17 mouse cellular contexts compared by ENCODE assay signal in genomic region chr7:63933905-63934304, GRCm38 (mm10). TPM values are rescaled to one million over a fixed set of nuclear protein-coding genes. Genes with fewer than 3 reads are reported as not detected.
DNase-seq lines count a peak whose midpoint lies in the region; ATAC-seq and TF ChIP-seq lines count a peak whose summit lies in the region.
"Had no signal": no experiment of that assay in that cellular context is flagged by ENCODE, and none has a peak within 500 bp of the region (broad histone marks: within the 10 kb centered on the region; RNA-seq: fewer than 3 reads in every experiment).

No protein-coding gene starts in this region.

- peak; percentile 5; the same call in 1 of the 2 replicates for ATAC-seq in liver, embryonic 13.5 days (ENCODE audit: low read depth)
- ATAC-seq in kidney, embryonic 14.5 days (ENCODE audit: low FRiP score, low TSS enrichment) = no peak
- ATAC-seq: CD4-positive, CD25-positive, alpha-beta regulatory T cell, adult 4 months; forebrain, embryonic 14.5 days; intestine, embryonic 15.5 days had no signal

- no peak for TF ChIP-seq CTCF in gastrocnemius, adult 2 months (IDR thresholded peaks at IDR 0.05)
- no peak for TF ChIP-seq CTCF in spleen, adult 2 months (IDR thresholded peaks at IDR 0.05; ENCODE audit: extremely low read depth, insufficient read depth, insufficient read length, insufficient replicate concordance)

- H3K27ac ChIP-seq in gastrocnemius, adult 2 months = peak overlapping the region; percentile 100
- peak overlapping the region; percentile 6; the same call in 1 of the 2 replicates for H3K27ac ChIP-seq in spleen, adult 2 months (ENCODE audit: insufficient read depth, low read length)
- H3K27ac ChIP-seq in liver, embryonic 13.5 days = peak overlapping the region; percentile 95
- H3K27ac ChIP-seq in kidney, embryonic 14.5 days (ENCODE audit: low read depth, low read length) = no peak overlapping the region
- H3K27ac ChIP-seq: intestine, embryonic 15.5 days; limb, embryonic 10.5 days had no signal

- H3K4me3 ChIP-seq in gastrocnemius, adult 2 months = peak overlapping the region; percentile 95
- H3K4me3 ChIP-seq in spleen, adult 2 months (ENCODE audit: extremely low read depth, insufficient read depth, insufficient read length) = no peak overlapping the region
- H3K4me3 ChIP-seq in liver, embryonic 13.5 days (replicated peaks) = no peak overlapping the region; the same call in 1 of the 2 replicates
- H3K4me3 ChIP-seq in kidney, embryonic 14.5 days (ENCODE audit: low read length) = no peak overlapping the region
- H3K4me3 ChIP-seq: intestine, embryonic 15.5 days; limb, embryonic 10.5 days had no signal

- H3K27me3 ChIP-seq in spleen, adult 2 months (ENCODE audit: control insufficient read depth, insufficient read depth, low read length) = no peaks in the 10 kb centered on the region
- H3K27me3 ChIP-seq in liver, embryonic 13.5 days = no peaks in the 10 kb centered on the region
- no peaks in the 10 kb centered on the region for H3K27me3 ChIP-seq in kidney, embryonic 14.5 days (ENCODE audit: control insufficient read depth, insufficient read depth, low read length)
- H3K27me3 ChIP-seq: intestine, embryonic 15.5 days had no signal

- no peak for TF ChIP-seq POLR2A in spleen, adult 2 months (IDR thresholded peaks at IDR 0.05; ENCODE audit: low read depth, low read length)

- peak overlapping the region; percentile 100 for H3K4me2 ChIP-seq in liver, embryonic 13.5 days
- no peak overlapping the region for H3K4me2 ChIP-seq in kidney, embryonic 14.5 days (replicated peaks; ENCODE audit: low read depth, low read length)
- H3K4me2 ChIP-seq: intestine, embryonic 15.5 days had no signal

- 61% methylated on average over 6 of the region's 6 CpGs for WGBS in spleen, adult 2 months
- WGBS in liver, embryonic 13.5 days (ENCODE audit: insufficient replicate concordance) = 25% methylated on average over 6 of the region's 6 CpGs
- 90% methylated on average over 6 of the region's 6 CpGs for WGBS in kidney, embryonic 14.5 days

- DNase-seq in gastrocnemius, adult 2 months = no peak
- no peak for DNase-seq in gastrocnemius, adult 8-10 months (ENCODE audit: low spot score in 2 of 2)
- no peak for DNase-seq in spleen, adult 2 months (ENCODE audit: low read depth in 1 of 2, low spot score in 2 of 2)
- DNase-seq in spleen, postnatal 10 days (ENCODE audit: low spot score in 2 of 2) = no peak
- DNase-seq in liver, embryonic 13.5 days = peak; percentile 63
- no peak for DNase-seq in frontal cortex, postnatal 10 days (ENCODE audit: low spot score in 2 of 2)
- no peak for DNase-seq in adrenal gland, postnatal 14 days
- DNase-seq: lung, postnatal 4 days; thymus, postnatal 36 days had no signal

- no peaks in the 10 kb centered on the region for H3K36me3 ChIP-seq in spleen, adult 2 months (ENCODE audit: control insufficient read depth, insufficient read depth, low read length)
- H3K36me3 ChIP-seq in liver, embryonic 13.5 days = no peaks in the 10 kb centered on the region
- H3K36me3 ChIP-seq in kidney, embryonic 14.5 days (ENCODE audit: control insufficient read depth, insufficient read depth, low read length) = no peaks in the 10 kb centered on the region
- H3K36me3 ChIP-seq: intestine, embryonic 15.5 days; limb, embryonic 10.5 days had no signal

- peaks cover 39% of the 10 kb centered on the region for H3K4me1 ChIP-seq in spleen, adult 2 months (ENCODE audit: control insufficient read depth, insufficient read depth, insufficient read length)
- H3K4me1 ChIP-seq in liver, embryonic 13.5 days (replicated peaks) = peaks cover 91% of the 10 kb centered on the region
- 0 out of 2 replicates have a peak, but pooled peaks cover 7% of the 10 kb centered on the region for H3K4me1 ChIP-seq in kidney, embryonic 14.5 days (ENCODE audit: control insufficient read depth, insufficient read depth, low read length)

- peak overlapping the region; percentile 95 for H3K9ac ChIP-seq in liver, embryonic 13.5 days
- H3K9ac ChIP-seq in kidney, embryonic 14.5 days (ENCODE audit: low read depth, low read length) = no peak overlapping the region
- H3K9ac ChIP-seq: intestine, embryonic 15.5 days had no signal

- intact Hi-C loops in gastrocnemius, adult 2 months (cut with DNase I) = loop anchor here (10.0 kb wide), 1 partner anchor 221 kb away; the partner anchor contains the start of gene Trpm1

- H3K9me3 ChIP-seq in liver, embryonic 13.5 days (replicated peaks) = no peaks in the 10 kb centered on the region
- no peaks in the 10 kb centered on the region for H3K9me3 ChIP-seq in kidney, embryonic 14.5 days (ENCODE audit: control insufficient read depth, low read length)
- H3K9me3 ChIP-seq: intestine, embryonic 15.5 days; limb, embryonic 10.5 days had no signal

RNA-seq across cellular contexts. Expression of gene Klf13, which starts 4.8 kb away (rescaled TPM):
- total RNA-seq in gastrocnemius, adult 2 months (2021) = 10 to 100 TPM; 56.6 to 59.6 TPM
- total RNA-seq in gastrocnemius, adult 8-10 months (2022) = 10 to 100 TPM; 35.8 to 65.5 (median 41.6) TPM
- 72.0 and 89.0 TPM in 2 replicates for polyA plus RNA-seq in spleen, adult 2 months (2012; rRNA removed)
- 13.6 and 14.1 TPM in 2 replicates for polyA plus RNA-seq in liver, embryonic 13.5 days (2015; fragmentation: Nextera tagmentation; extraction: Ambion mirVana)
- 85.8 and 102 TPM in 2 replicates for total RNA-seq in adrenal gland, postnatal 14 days (2021)
- 23.0 and 23.2 TPM in 2 replicates for polyA plus RNA-seq in kidney, embryonic 14.5 days (2014; fragmentation: Nextera tagmentation; extraction: Ambion mirVana)

RNA-seq across cellular contexts. Expression of gene E030018B13Rik, which starts 17.2 kb away (rescaled TPM):
- under 1 TPM in 1 of 2 experiments, not detected in 1; 0.22 TPM for total RNA-seq in gastrocnemius, adult 2 months (2021)
- not detected for total RNA-seq in gastrocnemius, adult 8-10 months (2022)
- not detected in 2 replicates for polyA plus RNA-seq in spleen, adult 2 months (2012; rRNA removed)
- not detected in 2 replicates for polyA plus RNA-seq in liver, embryonic 13.5 days (2015; fragmentation: Nextera tagmentation; extraction: Ambion mirVana)
- total RNA-seq in adrenal gland, postnatal 14 days (2021) = not detected in 2 replicates
- 0.35 TPM in 1 of 2 replicates, not detected in the other for polyA plus RNA-seq in kidney, embryonic 14.5 days (2014; fragmentation: Nextera tagmentation; extraction: Ambion mirVana)
- total RNA-seq: layer of hippocampus, adult 18-20 months had no signal
- polyA plus RNA-seq: brain, embryonic 14.5 days; CD4-positive, CD25-positive, alpha-beta regulatory T cell, adult 4 months; embryonic facial prominence, embryonic 11.5 days; forebrain, embryonic 14.5 days; intestine, embryonic 15.5 days; limb, embryonic 10.5 days had no signal
